Mouse (Mus musculus): ENCODE results near the gene Syn3. TPM values are rescaled to one million over a fixed set of nuclear protein-coding genes. Genes with fewer than 3 reads are reported as not detected.

The Syn3 gene
- total and polyA plus RNA-seq, 2 experiments from 2014 or later: 18.3 to 67.4 TPM

GRCm38 (mm10) chr10:86302318-86302648, 196.4 kb downstream of the Syn3 start:
- H3K4me3 ChIP-seq (ENCODE audit: low read length): peak overlapping the region; percentile 60
- ATAC-seq: no peak
- H3K9me3 ChIP-seq (ENCODE audit: low read length): no peaks in the 10 kb centered on the region
- H3K27ac ChIP-seq: peak overlapping the region; percentile 64; the same call in 1 of the 2 replicates
- H3K36me3 ChIP-seq (ENCODE audit: insufficient read depth, low read length): no peaks in the 10 kb centered on the region
- H3K9ac ChIP-seq (replicated peaks; ENCODE audit: low read length): peak overlapping the region; percentile 53
- H3K4me1 ChIP-seq (ENCODE audit: insufficient read depth, low read length): peaks cover 21% of the 10 kb centered on the region
- 52% methylated on average over 4 of the region's 4 CpGs for WGBS
- no peaks in the 10 kb centered on the region for H3K27me3 ChIP-seq (ENCODE audit: insufficient read depth, low read length)
- no peak for TF ChIP-seq CTCF (IDR thresholded peaks at IDR 0.05; ENCODE audit: low read depth)
- no peak for DNase-seq (ENCODE audit: low spot score)
- H3K4me2 ChIP-seq (ENCODE audit: low read depth, low read length): peak overlapping the region; percentile 67

GRCm38 (mm10) chr10:86301593-86302317, 196.9 kb downstream of the Syn3 start:
- H3K9me3 ChIP-seq (ENCODE audit: low read length): no peaks in the 10 kb centered on the region
- peak overlapping the region; percentile 53 for H3K9ac ChIP-seq (replicated peaks; ENCODE audit: low read length)
- H3K4me2 ChIP-seq (ENCODE audit: low read depth, low read length): peak overlapping the region; percentile 67
- ATAC-seq (no peak), DNase-seq (ENCODE audit: low spot score) (no peak)
- no peaks in the 10 kb centered on the region for H3K27me3 ChIP-seq (ENCODE audit: insufficient read depth, low read length)
- 41% methylated on average over 4 of the region's 4 CpGs for WGBS
- no peak for TF ChIP-seq CTCF (IDR thresholded peaks at IDR 0.05; ENCODE audit: low read depth)
- no peaks in the 10 kb centered on the region for H3K36me3 ChIP-seq (ENCODE audit: insufficient read depth, low read length)
- H3K4me1 ChIP-seq (ENCODE audit: insufficient read depth, low read length): peaks cover 21% of the 10 kb centered on the region
- H3K27ac ChIP-seq: peak overlapping the region; percentile 64; the same call in 1 of the 2 replicates
- peak overlapping the region; percentile 60 for H3K4me3 ChIP-seq (ENCODE audit: low read length)

GRCm38 (mm10) chr10:86301117-86301490, 197.6 kb downstream of the Syn3 start:
- H3K4me2 ChIP-seq (ENCODE audit: low read depth, low read length): peak overlapping the region; percentile 67
- H3K9ac ChIP-seq (replicated peaks; ENCODE audit: low read length): peak overlapping the region; percentile 53
- H3K4me1 ChIP-seq (ENCODE audit: insufficient read depth, low read length): peaks cover 21% of the 10 kb centered on the region
- no peaks in the 10 kb centered on the region for H3K9me3 ChIP-seq (ENCODE audit: low read length)
- H3K4me3 ChIP-seq (ENCODE audit: low read length): peak overlapping the region; percentile 60
- WGBS: 4% methylated on average over 10 of the region's 10 CpGs
- peak overlapping the region; percentile 64 for H3K27ac ChIP-seq
- DNase-seq (ENCODE audit: low spot score): no peak
- TF ChIP-seq CTCF (IDR thresholded peaks at IDR 0.05; ENCODE audit: low read depth): no peak
- no peaks in the 10 kb centered on the region for H3K27me3 ChIP-seq (ENCODE audit: insufficient read depth, low read length)
- ATAC-seq: no peak
- H3K36me3 ChIP-seq (ENCODE audit: insufficient read depth, low read length): no peaks in the 10 kb centered on the region

GRCm38 (mm10) chr10:86300293-86301116, 198.2 kb downstream of the Syn3 start, which contains the start of gene Timp3:
Gene Timp3, plus strand, starts transcription at chr10:86300372.
- peak within 1 kb of the TSS; percentile 53 for H3K9ac ChIP-seq (replicated peaks; ENCODE audit: low read length)
- no peak for TF ChIP-seq CTCF (IDR thresholded peaks at IDR 0.05; ENCODE audit: low read depth)
- H3K36me3 ChIP-seq (ENCODE audit: insufficient read depth, low read length): no peaks in the 10 kb centered on the region
- no peaks in the 10 kb centered on the region for H3K9me3 ChIP-seq (ENCODE audit: low read length)
- H3K4me3 ChIP-seq (ENCODE audit: low read length): peak within 1 kb of the TSS; percentile 60
- DNase-seq (ENCODE audit: low spot score): peak; percentile 84
- peak within 1 kb of the TSS; percentile 64 for H3K27ac ChIP-seq
- peak within 1 kb of the TSS; percentile 67 for H3K4me2 ChIP-seq (ENCODE audit: low read depth, low read length)
- ATAC-seq: peak; percentile 90
- peaks cover 25% of the 10 kb centered on the region for H3K4me1 ChIP-seq (ENCODE audit: insufficient read depth, low read length)
- WGBS: 3% methylated on average over 64 of the region's 65 CpGs
- no peaks in the 10 kb centered on the region for H3K27me3 ChIP-seq (ENCODE audit: insufficient read depth, low read length)

- H3K9ac ChIP-seq (replicated peaks; ENCODE audit: low read length): peak overlapping the region; percentile 53
- no peak overlapping the region; the same call in 1 of the 2 replicates for H3K27ac ChIP-seq
- WGBS: 39% methylated on average over 6 of the region's 6 CpGs
- H3K27me3 ChIP-seq (ENCODE audit: insufficient read depth, low read length): no peaks in the 10 kb centered on the region
- no peaks in the 10 kb centered on the region for H3K36me3 ChIP-seq (ENCODE audit: insufficient read depth, low read length)
- H3K4me1 ChIP-seq (ENCODE audit: insufficient read depth, low read length): peaks cover 24% of the 10 kb centered on the region
- ATAC-seq (no peak), DNase-seq (ENCODE audit: low spot score) (no peak)
- no peaks in the 10 kb centered on the region for H3K9me3 ChIP-seq (ENCODE audit: low read length)
- H3K4me2 ChIP-seq (ENCODE audit: low read depth, low read length): peak overlapping the region; percentile 67
- peak overlapping the region; percentile 60 for H3K4me3 ChIP-seq (ENCODE audit: low read length)
- TF ChIP-seq CTCF (IDR thresholded peaks at IDR 0.05; ENCODE audit: low read depth): no peak
Observed at GRCm38 (mm10) chr10:86299795-86300194, 198.9 kb downstream of the Syn3 start.

GRCm38 (mm10) chr10:86298326-86298725, 200.4 kb downstream of the Syn3 start:
- 82% methylated on average over 6 of the region's 6 CpGs for WGBS
- Histone ChIP-seq H3K9me3 (ENCODE audit: low read length) (no peaks in the 10 kb centered on the region), H3K36me3 (ENCODE audit: insufficient read depth, low read length) (no peaks in the 10 kb centered on the region), H3K27ac (no peak overlapping the region), H3K4me3 (ENCODE audit: low read length) (no peak overlapping the region), H3K4me1 (ENCODE audit: insufficient read depth, low read length) (peaks cover 10% of the 10 kb centered on the region), H3K9ac (replicated peaks; ENCODE audit: low read length) (no peak overlapping the region), H3K27me3 (ENCODE audit: insufficient read depth, low read length) (no peaks in the 10 kb centered on the region), H3K4me2 (ENCODE audit: low read depth, low read length) (no peak overlapping the region)
- DNase-seq (ENCODE audit: low spot score) (no peak), ATAC-seq (no peak)
- TF ChIP-seq CTCF (IDR thresholded peaks at IDR 0.05; ENCODE audit: low read depth): no peak

Measured in hindbrain, postnatal 0 days (tissue).